Mouse (Mus musculus) urinary bladder, postnatal 10 days (tissue): ENCODE data around the gene Gm10234.

ENCODE experiments used
- DNase-seq: peaks from one replicate; pipeline ENCODE4 v3.0.0; 2022; ENCODE audit warnings: low spot score

Gm10234 gene

DNA sequence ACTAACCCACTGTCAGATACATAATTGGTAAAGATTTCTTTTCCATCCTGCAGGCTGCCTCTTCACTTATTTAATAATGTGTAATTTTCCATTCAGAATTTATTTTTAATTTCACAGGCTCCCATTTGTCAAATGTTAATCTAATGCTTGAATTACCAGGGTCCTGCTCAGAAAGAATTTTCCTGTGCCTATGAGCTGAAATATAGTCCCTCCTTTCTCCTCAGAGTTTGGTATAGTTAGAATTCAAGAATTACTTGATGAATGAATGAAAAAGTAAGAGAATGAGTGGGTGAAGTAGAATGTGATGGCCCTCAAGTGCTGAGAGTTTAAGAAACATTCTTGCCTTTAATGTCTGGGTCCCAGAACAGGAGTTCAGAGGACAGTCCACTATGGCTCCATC is at the start of gene Gm10234:
Gene Gm10234, plus strand, starts transcription at position 301 of the 400 bp plus-strand sequence.
- no peak for DNase-seq

DNA sequence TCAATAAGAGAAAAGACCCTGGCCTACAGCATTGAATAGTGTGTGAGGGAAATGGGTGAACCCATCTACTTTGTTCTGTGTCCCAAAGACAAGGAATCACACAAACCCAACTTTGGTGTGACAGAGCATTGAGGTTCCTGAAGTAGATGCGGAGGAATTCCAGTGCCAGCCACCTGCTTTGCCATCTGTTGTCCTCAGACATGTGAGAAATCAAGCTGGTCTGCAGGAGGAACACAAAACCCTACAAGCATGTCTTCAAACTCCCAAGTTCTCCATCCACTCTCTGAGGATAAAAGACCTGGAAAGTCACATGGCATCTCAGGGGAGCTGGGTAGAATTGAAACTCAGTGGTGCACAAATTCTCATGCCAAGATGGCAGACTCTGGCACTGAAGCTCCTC is 44.3 kb upstream of the Gm10234 start:
- DNase-seq = no peak

DNA sequence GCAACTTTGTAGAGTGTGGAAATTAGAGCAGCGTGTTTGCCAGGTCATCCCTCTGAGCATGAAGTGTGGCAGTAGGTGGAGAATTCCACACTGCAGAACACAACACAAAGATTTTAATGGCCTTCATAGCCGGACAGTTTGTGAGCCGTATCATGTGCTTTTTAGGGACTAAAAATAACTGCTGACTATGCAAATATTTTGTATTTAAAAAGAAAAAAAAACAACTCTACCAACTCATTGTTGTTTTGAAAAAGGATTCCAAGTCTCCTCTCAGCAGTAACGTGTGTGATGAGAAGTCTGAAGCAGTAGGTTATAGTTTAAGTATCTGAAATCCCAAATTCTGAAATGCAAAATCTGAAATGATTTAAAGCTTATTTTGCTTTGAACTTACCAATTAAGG is 25.9 kb upstream of the Gm10234 start:
- DNase-seq = no peak

DNA sequence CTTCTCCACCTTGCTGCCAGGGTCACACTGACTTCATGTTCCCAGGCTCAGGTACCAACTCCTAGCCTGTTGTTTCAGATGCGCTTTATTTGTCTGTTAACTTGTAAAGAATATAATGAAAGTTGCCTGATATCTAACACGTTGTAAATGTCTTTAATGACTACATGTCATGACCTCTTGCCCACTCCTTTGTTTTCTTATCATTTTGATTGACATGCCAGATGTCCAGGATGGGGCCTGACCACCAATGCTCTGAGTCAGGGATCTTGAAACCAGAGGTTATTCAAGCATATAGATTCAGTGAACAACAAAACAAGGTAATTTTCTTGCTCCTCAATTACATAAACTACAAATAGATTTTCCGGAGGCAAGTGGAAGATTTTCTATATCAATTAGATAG is 23.5 kb upstream of the Gm10234 start:
- no peak for DNase-seq

DNA sequence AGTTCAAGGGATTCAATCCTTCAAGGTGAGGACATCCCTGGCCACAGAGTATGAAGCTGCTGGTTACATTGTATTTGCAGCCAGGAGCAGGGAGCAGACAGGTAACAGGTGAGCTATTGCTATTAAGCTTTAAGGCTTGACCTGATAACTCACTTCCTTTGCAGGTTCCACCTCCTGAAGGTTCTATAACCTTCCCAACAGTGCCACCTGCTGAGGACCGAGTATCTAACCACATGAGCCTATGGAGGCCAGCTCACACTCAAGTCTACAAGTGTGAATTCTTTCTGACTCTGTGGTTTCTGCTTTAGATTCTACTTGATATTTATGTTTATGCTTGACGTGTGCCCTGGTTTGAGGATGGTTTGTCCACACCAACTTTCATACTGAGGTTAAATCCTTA is 21.3 kb upstream of the Gm10234 start:
- no peak for DNase-seq

DNA sequence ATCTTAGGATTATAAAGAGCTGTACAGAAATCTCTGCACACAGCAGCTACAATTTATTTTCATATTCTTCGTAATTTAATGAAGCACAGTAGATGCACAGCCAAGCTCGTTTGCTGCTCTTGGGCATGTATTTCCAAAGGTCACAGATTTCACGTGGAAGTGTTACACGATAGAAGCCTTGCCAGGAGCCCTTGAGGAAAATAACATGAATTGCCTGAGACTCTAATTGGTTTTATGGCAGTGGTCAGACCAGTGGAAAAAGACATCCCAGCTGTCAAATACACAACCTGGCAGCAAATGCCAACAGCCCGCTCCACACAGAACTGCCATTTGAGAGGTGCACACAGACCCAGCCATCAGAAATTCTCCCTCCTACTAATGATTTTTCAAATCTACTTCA is 9.3 kb downstream of the Gm10234 start:
- DNase-seq = no peak

DNA sequence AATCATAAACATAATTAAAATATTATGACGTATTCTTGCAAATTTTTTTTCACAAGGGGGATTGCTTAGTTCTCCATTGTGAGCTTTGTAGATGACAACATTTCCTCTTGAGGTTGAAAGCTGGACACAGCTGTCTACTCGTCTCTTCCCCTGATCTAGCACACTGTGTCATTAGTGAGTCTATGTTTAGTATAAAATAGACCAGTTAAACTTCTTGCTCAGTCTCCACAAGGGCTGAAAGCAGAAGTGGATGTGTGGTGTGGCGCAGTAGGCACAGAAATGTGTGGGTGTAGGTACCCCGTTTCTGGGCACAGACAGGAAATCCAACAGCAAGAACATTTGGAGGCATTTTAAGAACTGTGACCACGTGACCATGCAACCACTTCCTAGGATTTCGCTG is 12.9 kb downstream of the Gm10234 start:
- DNase-seq = no peak

DNA sequence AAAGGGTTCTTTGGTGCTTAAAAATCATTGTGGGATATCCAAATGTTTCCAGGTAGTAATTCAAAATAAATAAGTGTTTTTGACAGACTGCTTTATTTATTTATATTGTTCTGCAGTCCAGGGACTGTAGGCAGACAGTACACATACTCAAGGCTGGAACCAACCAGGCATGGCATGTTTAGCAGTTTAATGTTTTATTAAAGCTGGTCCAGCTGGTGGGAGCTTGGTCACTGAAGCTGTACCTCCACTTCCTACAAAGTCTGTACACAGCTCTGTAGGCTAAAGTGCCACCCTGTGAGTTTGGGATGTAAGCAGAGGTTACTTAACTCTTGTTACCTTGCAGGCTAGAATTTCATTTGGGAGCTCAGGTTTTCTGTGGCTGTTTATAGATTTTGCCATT is 27.5 kb downstream of the Gm10234 start:
- DNase-seq = no peak

DNA sequence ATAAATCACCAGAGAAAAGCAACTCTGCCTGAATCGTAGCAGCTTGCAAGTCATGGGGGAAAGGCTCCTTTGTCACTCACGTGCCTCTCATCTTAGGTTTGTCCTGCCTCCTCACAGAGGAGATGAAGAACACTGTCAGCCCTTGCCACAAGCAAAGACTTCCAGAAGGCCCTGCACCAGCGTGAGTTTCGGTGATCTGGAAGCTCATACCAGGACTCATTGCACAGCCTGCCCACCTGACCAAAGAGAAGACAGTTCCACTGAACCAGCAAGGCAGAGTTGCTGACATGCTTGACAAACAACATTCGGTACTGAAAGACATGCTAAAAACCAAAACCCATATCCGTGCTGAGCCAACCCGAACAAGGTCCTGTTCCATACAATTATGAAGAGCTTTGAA is 31.1 kb downstream of the Gm10234 start:
- no peak for DNase-seq

DNA sequence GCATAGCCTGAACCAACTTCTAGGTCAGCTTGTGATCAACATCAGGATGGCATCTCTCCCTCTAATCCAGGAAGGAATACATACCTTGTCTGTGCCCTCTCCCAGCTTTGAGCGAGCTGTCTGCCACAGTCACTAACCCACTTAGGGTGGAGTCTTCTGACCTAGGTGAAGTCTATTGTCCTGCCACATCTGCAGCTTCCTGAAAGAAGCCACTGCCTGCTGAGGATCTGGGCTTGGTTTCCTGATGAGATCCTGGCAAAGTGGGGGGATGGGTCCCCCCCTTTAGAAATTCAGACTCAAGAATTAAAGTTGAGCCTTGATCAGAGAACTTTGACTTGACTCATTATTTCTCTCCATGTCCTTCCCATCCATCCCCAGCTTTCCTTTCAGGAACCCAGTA is 32.0 kb downstream of the Gm10234 start:
- DNase-seq = no peak

DNA sequence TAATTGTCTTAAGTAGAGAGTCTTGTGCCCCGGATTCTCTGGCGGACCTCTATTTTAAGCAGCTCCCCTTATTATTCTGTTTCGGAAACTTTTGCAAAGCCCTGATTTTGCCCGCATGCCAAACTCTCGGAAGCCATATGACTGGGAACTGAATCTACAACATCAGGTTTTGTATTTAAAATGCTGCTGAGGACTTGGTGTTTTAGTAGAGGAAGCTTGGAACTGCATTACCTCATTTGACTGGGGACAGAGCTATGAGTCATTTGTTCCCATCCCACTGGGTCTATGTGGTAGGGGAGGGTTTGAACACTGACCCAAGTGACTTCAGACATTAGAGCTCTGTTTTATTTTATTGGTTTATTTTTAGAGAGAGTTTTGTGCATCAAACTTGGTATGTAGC is 38.2 kb downstream of the Gm10234 start:
- DNase-seq = no peak

DNA sequence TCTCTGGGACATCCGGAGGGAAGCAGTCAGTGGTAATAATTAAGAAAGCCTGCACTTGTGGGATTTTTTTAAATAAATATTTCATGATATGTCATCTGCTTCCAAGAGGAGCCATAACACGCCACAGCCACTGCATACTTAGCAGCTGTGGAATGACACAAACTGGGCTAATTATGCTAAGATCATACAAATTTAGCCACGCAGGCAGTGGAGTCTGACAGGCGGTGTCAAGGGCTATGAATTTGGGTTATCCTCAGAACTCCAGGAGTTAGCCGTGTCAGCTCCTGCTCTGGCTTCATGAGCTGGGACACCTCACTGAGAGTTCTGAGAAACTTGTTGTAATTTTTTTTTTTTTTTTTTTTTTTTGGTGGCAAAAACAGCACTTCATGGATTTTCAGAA is 40.8 kb downstream of the Gm10234 start:
- DNase-seq = no peak

DNA sequence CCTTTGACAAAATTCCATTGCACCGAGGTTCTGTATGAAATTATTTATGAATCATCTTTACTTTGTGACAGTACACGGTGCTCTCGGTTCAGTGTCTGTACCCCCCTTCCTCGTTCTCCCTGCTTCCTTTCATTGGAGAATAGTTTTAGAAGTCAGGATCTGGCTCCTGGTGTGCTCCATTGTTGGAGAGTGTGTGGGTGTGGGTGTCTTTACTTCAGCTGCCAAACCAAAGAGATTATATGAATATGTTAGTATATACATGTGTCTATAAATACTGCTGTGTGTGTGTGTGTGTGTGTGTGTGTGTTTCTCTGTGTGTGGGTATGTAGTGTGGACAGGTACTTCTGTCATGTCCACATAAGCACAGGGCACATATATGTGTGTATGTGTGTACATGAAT is 49.9 kb downstream of the Gm10234 start:
- no peak for DNase-seq
